In genomic region chr5:23787536-23788389, GRCm38 (mm10) we compare ENCODE assay signal across 7 mouse cellular contexts. TPM values are rescaled to one million over a fixed set of nuclear protein-coding genes. Genes with fewer than 3 reads are reported as not detected.
DNase-seq lines count a peak whose midpoint lies in the region; ATAC-seq and TF ChIP-seq lines count a peak whose summit lies in the region.

Gene Rint1 (plus strand): TSS chr5:23787711.

- no peaks in the 10 kb centered on the region for H3K27me3 ChIP-seq in embryonic facial prominence, embryonic 10.5 days (replicated peaks; ENCODE audit: low read depth, poor library complexity, severe bottlenecking)
- no peaks in the 10 kb centered on the region for H3K27me3 ChIP-seq in intestine, postnatal 0 days (replicated peaks; ENCODE audit: control insufficient read depth, insufficient read depth, low read length)
- no peaks in the 10 kb centered on the region for H3K27me3 ChIP-seq in midbrain, embryonic 12.5 days
- no peaks in the 10 kb centered on the region for H3K27me3 ChIP-seq in small intestine, adult 2 months (ENCODE audit: control insufficient read depth, insufficient read depth, low read length)

- H3K4me3 ChIP-seq in embryonic facial prominence, embryonic 10.5 days: peak within 1 kb of the TSS; percentile 93
- peak within 1 kb of the TSS; percentile 99 for H3K4me3 ChIP-seq in intestine, postnatal 0 days (ENCODE audit: low read depth, low read length)
- peak within 1 kb of the TSS; percentile 89 for H3K4me3 ChIP-seq in midbrain, embryonic 12.5 days
- H3K4me3 ChIP-seq in small intestine, adult 2 months (ENCODE audit: low read depth, low read length): peak within 1 kb of the TSS; percentile 88

- TF ChIP-seq POLR2A in small intestine, adult 2 months (IDR thresholded peaks at IDR 0.05; ENCODE audit: low read depth, low read length): peak; percentile 95

- H3K27ac ChIP-seq in embryonic facial prominence, embryonic 10.5 days (replicated peaks): peak within 1 kb of the TSS; percentile 88
- H3K27ac ChIP-seq in intestine, postnatal 0 days (ENCODE audit: low read depth, low read length): peak within 1 kb of the TSS; percentile 69
- peak within 1 kb of the TSS; percentile 72 for H3K27ac ChIP-seq in midbrain, embryonic 12.5 days (replicated peaks)
- peak within 1 kb of the TSS; percentile 73 for H3K27ac ChIP-seq in small intestine, adult 2 months (ENCODE audit: insufficient read depth, low read depth, low read length)

- ATAC-seq in intestine, postnatal 0 days: peak; percentile 84
- peak; percentile 81 for ATAC-seq in midbrain, embryonic 12.5 days (ENCODE audit: low FRiP score, low read depth)

- H3K9ac ChIP-seq in intestine, postnatal 0 days (ENCODE audit: low read depth, low read length): peak within 1 kb of the TSS; percentile 87
- H3K9ac ChIP-seq in midbrain, embryonic 12.5 days (replicated peaks): peak within 1 kb of the TSS; percentile 91

- peaks cover 11% of the 10 kb centered on the region for H3K4me1 ChIP-seq in embryonic facial prominence, embryonic 10.5 days
- no peaks in the 10 kb centered on the region for H3K4me1 ChIP-seq in intestine, postnatal 0 days (replicated peaks; ENCODE audit: control insufficient read depth, insufficient read depth, low read length)
- H3K4me1 ChIP-seq in midbrain, embryonic 12.5 days: peaks cover 10% of the 10 kb centered on the region
- no peaks in the 10 kb centered on the region; the same call in 1 of the 2 replicates for H3K4me1 ChIP-seq in small intestine, adult 2 months (ENCODE audit: control insufficient read depth, insufficient read depth, insufficient read length, low read length)

- H3K4me2 ChIP-seq in intestine, postnatal 0 days (replicated peaks; ENCODE audit: low read depth): peak within 1 kb of the TSS; percentile 77
- H3K4me2 ChIP-seq in midbrain, embryonic 12.5 days (replicated peaks): peak within 1 kb of the TSS; percentile 91

- TF ChIP-seq CTCF in intestine, postnatal 0 days (IDR thresholded peaks at IDR 0.05; ENCODE audit: low read depth): peak; percentile 100
- peak; percentile 97 for TF ChIP-seq CTCF in small intestine, adult 2 months (IDR thresholded peaks at IDR 0.05; ENCODE audit: extremely low read depth, insufficient read length, insufficient replicate concordance, low read depth, low read length)

- H3K36me3 ChIP-seq in embryonic facial prominence, embryonic 10.5 days (replicated peaks): peaks cover 26% of the 10 kb centered on the region
- no peaks in the 10 kb centered on the region; the same call in 1 of the 2 replicates for H3K36me3 ChIP-seq in intestine, postnatal 0 days (ENCODE audit: control insufficient read depth, insufficient read depth)
- H3K36me3 ChIP-seq in midbrain, embryonic 12.5 days: peaks cover 9% of the 10 kb centered on the region; the same call in 1 of the 2 replicates
- peaks cover 10% of the 10 kb centered on the region for H3K36me3 ChIP-seq in small intestine, adult 2 months (ENCODE audit: control insufficient read depth, insufficient read depth, low read length)

- peak; percentile 99 for DNase-seq in adrenal gland, postnatal 10 days
- peak; percentile 95 for DNase-seq in embryonic facial prominence, embryonic 10.5 days (ENCODE audit: low spot score)
- DNase-seq in gonadal fat pad, adult 2 months (ENCODE audit: low read depth): no peak
- DNase-seq in left cerebral cortex, postnatal 4 days: peak; percentile 95

- H3K9me3 ChIP-seq in embryonic facial prominence, embryonic 10.5 days: no peaks in the 10 kb centered on the region
- H3K9me3 ChIP-seq in intestine, postnatal 0 days (ENCODE audit: control insufficient read depth): no peaks in the 10 kb centered on the region
- no peaks in the 10 kb centered on the region for H3K9me3 ChIP-seq in midbrain, embryonic 12.5 days

- WGBS in embryonic facial prominence, embryonic 10.5 days: 4% methylated on average over 47 of the region's 47 CpGs
- WGBS in intestine, postnatal 0 days: under 1% methylated on average over 47 of the region's 47 CpGs
- 2% methylated on average over 47 of the region's 47 CpGs for WGBS in midbrain, embryonic 12.5 days
- under 1% methylated on average over 47 of the region's 47 CpGs for WGBS in small intestine, adult 2 months

- intact Hi-C loops in left cerebral cortex, postnatal 4 days (cut with DNase I): no loop called here

RNA-seq across cellular contexts. Expression of gene Rint1, which starts in this region (rescaled TPM):
- 10 to 100 TPM; 17.7 to 23.8 TPM for total RNA-seq in adrenal gland, postnatal 10 days (2021)
- polyA plus RNA-seq in embryonic facial prominence, embryonic 10.5 days (2016; fragmentation: Nextera tagmentation; extraction: Ambion mirVana): 36.4 and 36.5 TPM in 2 replicates
- 13.1 and 16.3 TPM in 2 replicates for polyA plus RNA-seq in gonadal fat pad, adult 2 months (2012; rRNA removed)
- 12.4 and 14.7 TPM in 2 replicates for polyA plus RNA-seq in intestine, postnatal 0 days (2015; fragmentation: Nextera tagmentation; extraction: Ambion mirVana)
- 10 to 100 TPM; 23.5 to 24.0 TPM for total RNA-seq in left cerebral cortex, postnatal 4 days (2021)
- polyA plus RNA-seq in midbrain, embryonic 12.5 days (2016; fragmentation: Nextera tagmentation; extraction: Ambion mirVana): 38.9 and 39.3 TPM in 2 replicates
- polyA plus RNA-seq in small intestine, adult 2 months (2012; rRNA removed): 3.9 and 5.4 TPM in 2 replicates
